Mouse (Mus musculus) c-Kit-positive CD71-negative TER-119-negative erythroid progenitor cells, embryonic 14.5 days (primary cell): ENCODE data around the gene Akna.

Experiments
- DNase-seq: peaks from one replicate; pipeline ENCODE4 v3.0.0-alpha.2; 2013; ENCODE audit warnings: low read depth

The Akna gene

DNA sequence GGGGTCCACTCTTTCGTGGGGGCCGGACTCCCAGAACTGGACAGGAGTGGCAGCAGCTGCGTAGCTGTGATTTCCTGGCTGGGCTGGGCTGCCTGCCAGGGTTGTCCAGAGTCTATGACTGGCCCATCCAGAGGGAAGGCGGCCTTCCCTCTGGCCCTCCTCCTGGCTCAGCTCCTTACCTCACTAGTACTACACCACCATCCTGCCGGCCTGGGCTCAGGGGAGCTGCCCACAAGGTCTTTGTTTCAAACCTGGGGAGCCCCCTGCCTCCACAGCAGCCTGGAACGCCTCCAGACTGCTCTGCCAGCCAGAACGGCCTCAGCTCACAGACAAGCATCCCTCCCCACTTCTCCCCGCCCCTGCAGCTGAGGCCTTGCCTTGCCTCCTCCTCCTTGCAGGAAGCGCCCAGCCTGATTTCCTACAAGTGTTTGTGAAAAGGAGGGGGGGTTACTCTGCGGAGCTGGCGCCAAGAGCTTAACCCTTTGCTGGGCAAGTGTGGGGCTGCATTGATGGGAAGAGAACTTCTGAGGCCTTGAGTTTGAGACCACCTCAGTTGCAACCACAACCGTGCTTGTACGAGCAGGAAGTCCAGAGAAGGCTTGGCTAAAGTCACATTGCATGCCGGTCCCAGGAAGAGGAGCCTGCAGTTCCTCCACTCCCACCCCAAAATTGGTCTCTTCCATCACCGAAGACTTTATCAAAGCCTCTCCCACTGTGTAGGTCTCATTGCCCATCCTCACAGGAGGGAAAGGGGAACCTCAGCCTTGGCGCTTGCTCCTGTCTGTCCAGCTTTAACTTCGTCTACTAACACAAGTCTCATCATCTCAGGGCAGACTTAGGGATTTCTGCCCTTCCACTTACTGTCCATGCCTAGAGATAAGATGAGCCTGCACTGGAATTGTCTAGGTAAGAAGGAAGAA, at the start of gene Akna:
TSS of gene Akna (minus strand) at position 315 of the 920 bp plus-strand sequence.
- DNase-seq, result peak; percentile 50

GRCm38 (mm10) chr4:63452555-63452954, 49.4 kb upstream of the Akna start:
- DNase-seq, result no peak

DNA sequence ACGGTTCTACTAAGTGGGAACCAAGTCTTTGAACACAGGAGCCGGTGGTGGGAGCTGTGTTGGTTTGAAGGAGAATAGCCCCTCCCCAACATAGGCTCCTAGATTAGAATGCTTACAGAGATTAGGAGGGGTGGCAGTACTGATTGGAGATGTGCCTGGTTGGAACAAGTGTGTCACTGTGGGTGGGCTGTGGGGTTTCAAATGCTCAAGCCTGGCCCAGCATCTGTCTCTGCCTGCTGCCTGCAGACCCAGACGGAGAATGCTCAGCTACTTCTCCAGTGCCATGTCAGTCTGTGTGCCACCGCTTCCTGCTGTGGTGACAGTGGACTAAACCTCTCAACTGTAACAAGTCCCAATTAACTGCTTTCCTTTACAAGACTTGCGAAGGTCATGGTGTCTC, 47.4 kb upstream of the Akna start:
- no peak for DNase-seq

- no peak for DNase-seq
Measured at GRCm38 (mm10) chr4:63444362-63445066, 41.4 kb upstream of the Akna start.

- no peak for DNase-seq
Measured at GRCm38 (mm10) chr4:63443101-63443500, 39.9 kb upstream of the Akna start.

- no peak for DNase-seq
Measured at GRCm38 (mm10) chr4:63441616-63442015, 38.5 kb upstream of the Akna start.

DNA sequence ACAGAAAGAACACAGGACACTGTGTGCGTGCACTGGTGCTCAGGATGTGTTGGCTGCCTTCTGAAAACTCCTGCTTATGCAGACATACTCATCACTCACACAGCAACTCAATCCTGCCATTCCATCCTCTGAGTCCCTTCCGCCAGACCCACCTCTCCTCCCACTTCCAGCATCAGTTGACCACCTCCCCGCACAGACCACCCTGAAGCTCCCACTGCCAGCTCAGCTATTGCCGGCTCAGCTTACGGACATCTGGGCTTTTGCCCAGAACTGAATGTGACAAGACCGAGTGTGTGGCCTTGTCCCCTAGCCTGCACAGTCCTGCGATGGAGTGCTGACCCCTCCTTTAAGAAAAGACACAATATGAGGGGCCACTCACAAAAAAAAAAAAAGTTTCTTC, 37.1 kb upstream of the Akna start:
- no peak for DNase-seq

DNA sequence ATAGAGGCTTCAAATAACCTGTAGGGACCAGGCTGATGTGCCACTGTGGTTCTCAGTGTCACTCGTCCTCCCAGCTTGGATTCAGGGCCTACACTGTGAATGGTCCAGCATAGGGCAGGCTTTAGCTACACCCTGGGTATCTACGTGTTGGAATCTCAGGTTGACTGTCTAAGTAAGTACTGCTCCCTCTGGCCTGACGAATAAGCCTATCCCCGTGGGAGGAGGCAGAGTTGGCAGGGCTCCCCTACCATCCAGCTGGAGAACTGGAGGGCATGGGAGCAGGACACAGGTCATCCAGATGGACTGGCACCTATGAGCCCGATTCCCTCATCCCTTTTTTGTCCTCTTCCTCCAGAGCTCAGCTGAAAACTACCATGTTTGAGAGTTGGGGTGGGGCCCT, 34.8 kb upstream of the Akna start:
- no peak for DNase-seq

DNA sequence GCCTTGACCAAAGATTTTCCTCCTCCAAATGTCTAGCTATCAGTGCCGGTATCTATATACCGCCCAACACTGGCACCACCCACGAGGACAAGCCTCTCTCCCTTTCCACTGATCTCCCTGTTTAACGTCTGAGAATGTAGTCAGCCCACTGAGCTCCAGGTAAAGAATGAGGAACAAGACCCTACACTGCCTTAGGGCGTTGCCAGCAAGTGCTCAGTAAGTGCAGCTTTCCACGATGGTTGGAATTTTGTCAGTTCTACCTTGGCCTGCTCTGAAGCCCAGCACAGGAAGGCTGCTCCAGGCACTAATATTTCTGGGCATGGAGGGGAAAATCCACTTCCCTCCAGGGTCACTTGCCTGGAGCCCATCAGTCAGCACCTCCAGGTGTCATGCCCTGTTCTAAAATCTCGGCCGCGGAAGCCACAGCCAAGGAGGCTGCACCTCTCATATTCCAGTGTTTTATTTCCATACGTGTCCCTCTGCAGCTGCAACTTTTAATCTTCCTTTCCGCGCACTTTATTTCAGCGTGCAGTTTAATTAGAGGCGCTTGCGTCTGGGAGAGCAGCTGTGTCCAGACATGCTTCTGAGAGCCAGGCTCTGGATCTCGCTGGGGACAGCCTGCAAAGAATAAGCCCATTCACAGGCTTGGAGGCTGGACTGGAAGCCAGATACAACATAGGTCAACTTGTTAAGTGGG, 34.1 kb upstream of the Akna start:
- no peak for DNase-seq

GRCm38 (mm10) chr4:63435402-63435801, 32.2 kb upstream of the Akna start:
- DNase-seq, result no peak

DNA sequence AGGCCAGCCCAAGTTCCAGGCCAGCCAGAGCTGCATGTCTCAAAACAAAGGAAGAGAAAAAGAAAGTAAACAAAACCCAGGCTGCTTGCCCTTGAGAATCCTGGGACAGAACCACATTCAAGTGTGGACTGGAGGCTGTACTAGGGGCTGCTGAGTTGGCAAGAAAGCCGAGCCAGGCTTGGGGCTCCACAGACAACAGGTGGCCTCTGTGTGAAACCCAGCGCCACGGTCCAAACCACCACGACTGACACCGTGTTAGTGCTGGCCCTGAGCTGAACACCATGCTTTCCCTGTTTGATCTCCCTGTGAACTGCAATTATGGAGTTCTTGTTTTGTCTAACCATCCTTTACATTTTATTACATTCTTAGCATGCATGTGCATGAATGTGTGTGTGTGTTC, 27.9 kb upstream of the Akna start:
- no peak for DNase-seq

DNA sequence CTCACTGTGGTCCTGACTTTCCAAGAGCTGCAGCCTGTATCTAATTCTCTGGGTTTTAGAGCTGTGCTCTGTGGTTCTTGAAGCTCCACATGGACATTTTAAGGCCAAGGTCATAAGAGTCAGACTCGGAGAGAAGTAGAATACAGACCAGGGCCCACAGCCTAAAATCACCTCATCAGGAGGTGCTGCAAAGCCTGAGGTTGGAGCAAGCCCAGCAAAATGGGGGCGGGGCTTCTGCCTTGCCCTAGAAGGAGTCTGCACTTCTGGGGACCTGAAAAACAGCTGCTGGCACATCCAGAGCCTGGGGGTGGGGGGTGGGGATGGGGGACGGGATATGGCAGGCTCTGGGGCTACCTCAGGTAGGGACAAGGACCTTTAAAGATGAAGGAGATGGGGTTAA, 27.2 kb upstream of the Akna start:
- DNase-seq, result no peak

DNA sequence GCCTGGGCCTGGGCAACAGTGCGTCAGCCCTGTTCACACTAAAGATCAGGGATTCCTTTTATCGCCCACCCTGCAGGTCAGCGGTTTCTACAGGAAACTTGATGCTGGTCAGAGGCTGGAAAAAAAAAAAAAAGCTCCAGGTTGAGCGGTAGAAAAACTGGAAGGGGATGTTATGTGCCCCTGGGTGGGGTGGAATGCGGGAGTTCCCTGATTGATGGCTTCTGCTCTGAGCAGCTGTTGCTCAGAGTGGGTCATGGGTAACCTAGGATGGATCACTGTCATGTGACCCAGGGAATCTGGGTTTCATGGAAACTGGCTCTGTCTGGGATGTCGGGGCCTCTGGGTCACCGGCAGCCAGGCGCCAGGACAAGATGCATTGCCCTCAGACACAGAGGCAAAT, 23.2 kb upstream of the Akna start:
- no peak for DNase-seq

- DNase-seq, result no peak
Measured at GRCm38 (mm10) chr4:63423811-63424210, 20.7 kb upstream of the Akna start.

- DNase-seq, result no peak
Measured at GRCm38 (mm10) chr4:63423231-63423630, 20.1 kb upstream of the Akna start.

DNA sequence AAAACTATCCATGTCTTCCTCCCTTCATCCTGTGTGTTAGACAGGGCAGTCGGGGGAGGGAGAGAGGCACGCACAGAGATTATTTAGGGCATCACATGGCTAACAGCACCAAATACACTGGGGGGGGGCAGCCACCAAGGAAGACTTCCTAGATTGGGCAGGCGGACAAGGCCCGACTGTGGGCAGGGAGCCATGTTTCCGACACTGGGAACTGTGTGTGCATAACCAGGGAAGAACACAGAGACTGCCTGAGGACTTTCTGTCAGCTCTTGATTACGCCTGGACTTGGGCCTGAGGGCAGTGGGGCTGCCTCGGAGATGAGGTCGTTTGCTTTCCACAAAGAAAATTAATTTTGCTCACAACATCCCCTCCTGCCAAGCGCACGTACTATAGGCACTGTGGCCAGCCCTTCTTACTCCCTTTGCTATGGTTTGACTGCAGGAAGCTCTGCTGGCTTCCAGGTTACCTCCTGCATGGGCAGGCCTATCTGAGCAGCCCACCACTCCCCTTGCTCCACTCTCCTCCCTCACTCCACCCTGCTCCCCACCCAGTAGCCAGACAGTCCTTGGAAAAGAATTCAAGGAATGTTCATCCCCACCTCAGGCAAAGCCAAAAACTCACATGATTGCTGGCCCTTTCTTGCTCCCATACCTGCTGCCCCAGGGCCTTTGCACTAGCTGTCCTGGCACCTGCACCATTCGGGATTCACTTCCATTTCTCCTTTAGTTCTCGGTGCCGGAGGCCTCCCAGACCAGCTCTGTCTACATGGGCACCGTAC, 17.2 kb upstream of the Akna start:
- DNase-seq, result no peak

DNA sequence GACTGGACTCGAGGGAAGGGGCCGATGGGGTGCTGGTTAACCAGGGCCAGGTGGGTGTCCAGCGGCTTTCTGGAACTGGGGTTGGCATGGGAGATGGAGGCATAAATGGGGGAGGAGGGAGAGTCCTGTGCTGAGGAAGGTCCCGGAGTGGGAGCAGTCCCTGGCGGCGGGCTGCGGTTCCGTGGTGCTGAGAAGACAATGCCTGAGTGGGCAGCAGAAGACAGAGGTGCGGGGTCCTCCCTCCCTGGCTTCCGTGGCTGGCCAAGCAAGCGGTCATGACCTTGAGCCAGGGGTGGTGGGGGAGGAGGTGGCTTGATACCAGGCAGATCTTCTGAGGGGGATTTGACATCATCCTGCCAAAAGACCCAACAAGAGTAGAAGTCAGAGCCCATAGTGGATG, 15.1 kb upstream of the Akna start:
- DNase-seq, result no peak

DNA sequence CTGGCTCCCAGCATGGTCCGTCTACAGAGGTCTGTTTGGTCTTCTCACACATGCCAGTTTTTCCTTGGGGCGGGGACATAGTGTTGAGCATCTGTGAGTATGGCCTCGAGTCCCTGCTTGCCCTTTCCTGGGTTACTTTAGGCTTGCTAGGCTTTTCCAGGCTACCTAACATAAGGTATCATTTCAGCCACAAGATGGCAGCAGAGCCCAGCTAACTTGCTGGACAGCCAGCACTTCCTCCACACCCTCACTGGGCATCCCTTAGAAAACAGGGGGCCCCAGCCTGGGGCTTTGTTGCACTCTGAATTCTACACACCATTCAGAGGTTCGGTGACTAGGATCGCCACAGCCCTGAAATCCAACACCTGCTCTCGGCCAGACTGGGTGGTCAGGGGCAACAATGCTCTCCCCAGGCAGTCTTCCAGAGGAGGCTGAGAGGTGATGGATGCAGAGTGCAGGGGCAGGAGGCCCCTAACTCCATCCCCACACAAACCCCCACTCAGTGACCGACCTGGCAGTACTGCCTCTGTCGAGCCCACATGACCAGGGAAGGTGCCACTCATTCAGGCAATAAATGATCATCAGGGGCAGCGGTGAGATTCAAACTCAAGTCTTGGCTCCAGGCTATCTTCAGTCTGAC, 14.3 kb upstream of the Akna start:
- DNase-seq, result peak; percentile 67

- DNase-seq, result no peak
Measured at GRCm38 (mm10) chr4:63414951-63415350, 11.8 kb upstream of the Akna start.

GRCm38 (mm10) chr4:63411222-63411621, 8.1 kb upstream of the Akna start:
- DNase-seq, result no peak

- peak; percentile 90 for DNase-seq
Measured at GRCm38 (mm10) chr4:63410583-63410934, 7.4 kb upstream of the Akna start.
